Mouse (Mus musculus) heart, embryonic 15.5 days (tissue): ENCODE data around the gene Usp2. TPM values are rescaled to one million over a fixed set of nuclear protein-coding genes. Genes with fewer than 3 reads are reported as not detected.

ENCODE experiments used
- ATAC-seq: fragments of 200-750 bp; cut with Nextera tagmentation; replicated peaks from 2 replicates; pipeline ENCODE4 v1.8.0; 2017; ENCODE audit warnings: low read depth, moderate TSS enrichment; ENCODE audit not compliant: insufficient number of reproducible peaks, insufficient read depth, low FRiP score
- H3K27ac ChIP-seq: fragments of 300-500 bp; sonication (generic); 2 replicates; pipeline ENCODE4 v1.5.1; 2015; ENCODE audit warnings: mild to moderate bottlenecking, inconsistent platforms
- H3K27me3 ChIP-seq: fragments of 300-500 bp; sonication (generic); 2 replicates; pipeline ENCODE4 v1.6.1; 2015; ENCODE audit warnings: inconsistent platforms
- H3K36me3 ChIP-seq: fragments of 300-500 bp; sonication (generic); 2 replicates; pipeline ENCODE4 v1.6.1; 2015; ENCODE audit warnings: mild to moderate bottlenecking, inconsistent platforms
- H3K4me1 ChIP-seq: fragments of 300-500 bp; sonication (generic); replicated peaks from 2 replicates; pipeline ENCODE4 v1.6.1; 2015; ENCODE audit warnings: inconsistent platforms
- H3K4me2 ChIP-seq: fragments of 300-500 bp; sonication (generic); 2 replicates; pipeline ENCODE4 v1.6.1; 2015; ENCODE audit warnings: inconsistent platforms, mild to moderate bottlenecking, moderate library complexity
- H3K4me3 ChIP-seq: fragments of 300-500 bp; sonication (generic); 2 replicates; pipeline ENCODE4 v1.5.1; 2015; ENCODE audit warnings: mild to moderate bottlenecking, inconsistent platforms
- H3K9ac ChIP-seq: fragments of 300-500 bp; sonication (generic); 2 replicates; pipeline ENCODE4 v1.6.1; 2015; ENCODE audit warnings: mild to moderate bottlenecking, inconsistent platforms
- H3K9me3 ChIP-seq: fragments of 300-500 bp; sonication (generic); replicated peaks from 2 replicates; pipeline ENCODE4 v1.6.1; 2016; ENCODE audit warnings: inconsistent platforms
- WGBS: fragments of 180-500 bp; shearing (Covaris S2); methylation state at CpG from one replicate; pipeline ENCODE4 v1.1.7; 2015; ENCODE audit warnings: mixed read lengths; 5-methylcytosine and 5-hydroxymethylcytosine counted together
- polyA plus RNA-seq: library from polyadenylated mRNA; unstranded; fragments of >200 nt; fragmentation: Nextera tagmentation; extraction: Ambion mirVana; gene quantifications from 2 replicates; pipeline ENCODE4 v1.2.1, GENCODE M21; 2015

Gene Usp2
- polyA plus RNA-seq, 1 experiment from 2014 or later: 74.9 TPM

DNA sequence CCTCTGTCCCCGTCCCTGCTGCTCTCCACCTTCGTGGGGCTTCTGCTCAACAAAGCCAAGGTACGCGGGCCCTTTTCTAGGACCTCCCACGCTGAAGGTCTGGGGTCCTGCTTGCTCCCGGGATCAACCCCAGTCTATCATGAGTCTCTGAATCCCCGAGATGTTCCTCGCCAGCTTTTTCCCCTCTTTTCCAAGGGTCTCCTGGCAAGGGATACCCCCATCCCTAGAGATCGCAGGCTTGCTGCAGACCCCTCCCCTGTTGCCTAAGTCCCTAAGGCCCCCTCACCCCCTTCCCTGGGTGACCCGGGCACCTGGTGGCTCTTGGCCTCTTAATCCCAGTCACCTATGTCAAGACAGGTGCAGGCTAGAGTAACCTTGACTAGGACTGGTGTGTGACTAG, 18.5 kb downstream of the Usp2 start:
- Histone ChIP-seq H3K27me3 (0 out of 2 replicates have a peak, but pooled peaks cover 3% of the 10 kb centered on the region), H3K9me3 (no peaks in the 10 kb centered on the region), H3K4me2 (peak overlapping the region; percentile 92), H3K27ac (peak overlapping the region; percentile 94), H3K9ac (peak overlapping the region; percentile 93), H3K4me1 (peaks cover 83% of the 10 kb centered on the region), H3K4me3 (peak overlapping the region; percentile 78), H3K36me3 (peaks cover 3% of the 10 kb centered on the region; the same call in 1 of the 2 replicates)
- 4% methylated on average over 10 of the region's 10 CpGs for WGBS
- ATAC-seq: no peak

- Histone ChIP-seq H3K9ac (peak overlapping the region; percentile 93), H3K4me2 (peak overlapping the region; percentile 92), H3K27ac (peak overlapping the region; percentile 94), H3K4me1 (peaks cover 76% of the 10 kb centered on the region), H3K27me3 (0 out of 2 replicates have a peak, but pooled peaks cover 3% of the 10 kb centered on the region), H3K36me3 (peaks cover 7% of the 10 kb centered on the region), H3K9me3 (no peaks in the 10 kb centered on the region), H3K4me3 (peak overlapping the region; percentile 78)
- ATAC-seq: no peak
- 40% methylated on average over 15 of the region's 15 CpGs for WGBS
These were observed 19.2 kb downstream of the Usp2 start for GRCm38 (mm10) chr9:44085741-44086665.

GRCm38 (mm10) chr9:44086960-44087359, 20.1 kb downstream of the Usp2 start:
- no peak for ATAC-seq
- H3K4me2 ChIP-seq: peak overlapping the region; percentile 92
- peak overlapping the region; percentile 94 for H3K27ac ChIP-seq
- WGBS: 34% methylated on average over 10 of the region's 10 CpGs
- peaks cover 69% of the 10 kb centered on the region for H3K4me1 ChIP-seq
- 0 out of 2 replicates have a peak, but pooled peaks cover 3% of the 10 kb centered on the region for H3K27me3 ChIP-seq
- peak overlapping the region; percentile 78 for H3K4me3 ChIP-seq
- H3K36me3 ChIP-seq: peaks cover 17% of the 10 kb centered on the region
- peak overlapping the region; percentile 93 for H3K9ac ChIP-seq
- H3K9me3 ChIP-seq: no peaks in the 10 kb centered on the region

DNA sequence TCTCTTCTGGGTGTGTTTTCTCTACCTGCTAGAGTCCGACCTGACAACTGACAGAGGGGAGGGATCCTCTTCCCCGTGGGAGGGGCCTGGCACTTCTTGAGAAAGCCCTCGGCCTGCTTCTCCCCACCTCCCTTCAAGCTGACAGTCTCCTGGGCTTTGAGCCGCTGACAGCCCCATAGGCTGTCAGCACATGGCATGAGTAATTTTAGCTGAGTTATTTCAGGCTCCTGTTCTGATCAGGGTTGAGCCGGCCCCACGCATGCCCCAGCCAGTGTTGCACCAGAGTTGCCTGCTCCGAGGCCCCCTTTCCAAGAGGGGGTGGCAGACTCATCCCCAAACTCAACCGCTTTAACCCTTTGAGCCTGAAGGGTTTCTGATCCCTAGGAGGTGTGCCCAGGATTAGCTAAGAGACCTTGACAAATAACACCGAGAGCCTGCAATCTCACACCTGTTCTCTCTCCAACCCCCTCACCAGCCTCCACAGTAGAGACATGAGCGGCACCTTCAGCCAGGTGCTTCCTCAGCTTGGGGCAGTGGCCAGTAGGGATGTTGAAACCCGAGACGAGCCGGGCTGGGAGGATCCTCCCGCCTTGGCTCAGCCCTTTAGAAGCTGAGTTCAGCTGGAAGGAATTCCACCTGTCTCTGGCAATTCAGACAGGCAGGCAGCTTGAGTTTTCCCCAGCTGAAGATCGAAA, 21.1 kb downstream of the Usp2 start:
- H3K4me3 ChIP-seq: peak overlapping the region; percentile 78
- peaks cover 60% of the 10 kb centered on the region for H3K4me1 ChIP-seq

DNA sequence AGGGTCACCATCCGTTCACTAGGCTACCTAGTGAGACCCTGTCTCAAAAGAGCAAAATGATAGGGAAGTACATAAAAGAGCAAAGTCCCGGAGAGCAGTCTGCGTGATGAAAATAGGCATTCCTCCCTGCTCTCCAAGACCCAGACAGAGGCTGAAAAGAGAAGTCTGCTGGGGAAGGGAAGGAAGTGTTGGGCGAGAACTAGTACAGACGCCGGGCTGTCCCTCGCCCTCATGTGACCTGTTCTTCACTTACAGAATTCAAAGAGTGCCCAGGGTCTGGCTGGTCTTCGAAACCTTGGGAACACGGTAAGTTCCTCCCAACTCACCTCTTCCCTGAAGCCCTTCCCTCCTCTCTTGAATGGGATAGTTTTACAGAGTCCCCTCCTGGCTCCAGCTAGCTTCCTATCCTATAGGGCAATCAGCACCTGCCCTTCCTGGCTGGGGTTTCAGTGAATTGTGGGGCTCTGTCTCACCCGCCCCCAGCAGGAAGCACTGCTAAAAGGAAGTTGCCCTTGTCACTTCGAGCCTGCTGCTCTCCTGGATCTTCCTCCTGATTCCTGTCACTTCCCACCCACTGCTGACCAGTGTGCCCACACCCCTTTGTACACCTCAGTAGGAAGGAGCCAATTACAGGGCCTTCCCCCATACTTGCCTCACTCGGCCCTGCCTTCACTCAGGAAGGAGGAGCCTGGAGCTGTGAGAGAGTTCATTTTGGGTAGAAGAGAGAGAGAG, 22.2 kb downstream of the Usp2 start:
- peak overlapping the region; percentile 11; the same call in 1 of the 2 replicates for H3K9ac ChIP-seq
- H3K36me3 ChIP-seq: peaks cover 33% of the 10 kb centered on the region
- H3K27me3 ChIP-seq: 0 out of 2 replicates have a peak, but pooled peaks cover 3% of the 10 kb centered on the region
- WGBS: 31% methylated on average over 12 of the region's 12 CpGs
- H3K27ac ChIP-seq: peak overlapping the region; percentile 94
- ATAC-seq: no peak
- peak overlapping the region; percentile 92 for H3K4me2 ChIP-seq
- H3K4me1 ChIP-seq: peaks cover 54% of the 10 kb centered on the region
- no peak overlapping the region for H3K4me3 ChIP-seq
- H3K9me3 ChIP-seq: no peaks in the 10 kb centered on the region

More for the DNA sequence above, 21.1 kb downstream of the Usp2 start:
- H3K9ac ChIP-seq: peak overlapping the region; percentile 93
- H3K27ac ChIP-seq: peak overlapping the region; percentile 94
- ATAC-seq: peak; percentile 78
- WGBS: 7% methylated on average over 15 of the region's 15 CpGs
- H3K36me3 ChIP-seq: peaks cover 25% of the 10 kb centered on the region
- H3K9me3 ChIP-seq: no peaks in the 10 kb centered on the region
- H3K27me3 ChIP-seq: 0 out of 2 replicates have a peak, but pooled peaks cover 3% of the 10 kb centered on the region
- peak overlapping the region; percentile 92 for H3K4me2 ChIP-seq

DNA sequence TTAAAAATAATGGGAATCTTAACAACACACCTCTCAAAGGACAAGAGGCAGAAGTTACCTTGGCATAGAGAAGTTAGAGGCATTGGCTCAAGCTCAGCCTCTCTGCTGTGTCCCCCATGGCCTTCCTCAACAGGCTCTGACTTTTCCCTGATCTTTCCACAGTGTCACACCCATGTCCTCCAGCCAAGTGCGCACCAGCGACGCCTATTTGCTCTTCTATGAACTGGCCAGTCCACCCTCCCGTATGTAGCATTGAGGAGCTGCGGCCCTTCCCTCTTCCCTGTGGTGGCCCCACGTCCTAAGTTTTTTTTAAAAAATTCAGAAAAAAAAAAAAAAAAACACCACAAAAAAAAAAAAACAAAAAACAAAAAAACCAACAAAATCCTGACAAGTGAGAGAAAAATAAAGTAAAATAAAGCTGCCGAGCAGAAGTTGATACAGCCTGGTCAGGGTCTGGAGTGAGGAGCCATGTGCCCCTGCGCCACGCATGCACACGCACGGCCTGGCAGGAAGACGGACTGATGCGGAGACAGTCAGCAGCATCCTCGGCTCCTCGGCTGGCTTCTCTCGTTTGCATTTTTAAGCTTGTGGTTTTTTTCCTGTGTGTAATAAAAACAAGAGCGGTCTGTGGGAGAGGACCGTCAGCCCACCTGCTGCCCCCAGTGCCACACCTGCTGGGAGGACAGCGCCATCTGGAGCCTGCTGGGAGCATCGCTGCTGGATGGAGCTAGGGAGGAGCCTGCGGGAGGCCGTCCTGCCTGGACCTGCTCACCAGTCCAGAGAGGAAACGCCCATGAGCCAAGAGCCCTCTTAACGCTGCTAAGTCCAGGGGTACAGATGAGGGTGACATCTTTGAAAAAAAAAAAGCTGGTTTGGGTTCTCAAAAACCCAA, 27.0 kb downstream of the Usp2 start:
- H3K27ac ChIP-seq: peak overlapping the region; percentile 13; the same call in 1 of the 2 replicates
- ATAC-seq: peak; percentile 59; the same call in 1 of the 2 replicates

GRCm38 (mm10) chr9:44094737-44095136, 27.9 kb downstream of the Usp2 start:
- Histone ChIP-seq H3K9me3 (no peaks in the 10 kb centered on the region), H3K4me1 (peaks cover 39% of the 10 kb centered on the region), H3K4me2 (no peak overlapping the region), H3K27ac (peak overlapping the region; percentile 90; the same call in 1 of the 2 replicates), H3K27me3 (no peaks in the 10 kb centered on the region), H3K4me3 (no peak overlapping the region), H3K9ac (no peak overlapping the region), H3K36me3 (peaks cover 33% of the 10 kb centered on the region)
- WGBS: 79% methylated on average over 3 of the region's 3 CpGs
- no peak for ATAC-seq

More for the DNA sequence above, 27.0 kb downstream of the Usp2 start:
- Histone ChIP-seq H3K4me1 (peaks cover 48% of the 10 kb centered on the region), H3K4me3 (no peak overlapping the region), H3K9me3 (no peaks in the 10 kb centered on the region), H3K36me3 (peaks cover 33% of the 10 kb centered on the region), H3K9ac (no peak overlapping the region), H3K27me3 (no peaks in the 10 kb centered on the region), H3K4me2 (no peak overlapping the region)
- 42% methylated on average over 24 of the region's 24 CpGs for WGBS

GRCm38 (mm10) chr9:44095781-44096180, 29.0 kb downstream of the Usp2 start:
- Histone ChIP-seq H3K27me3 (no peaks in the 10 kb centered on the region), H3K27ac (peak overlapping the region; percentile 90), H3K36me3 (peaks cover 28% of the 10 kb centered on the region), H3K4me2 (no peak overlapping the region), H3K9ac (no peak overlapping the region), H3K4me1 (peaks cover 34% of the 10 kb centered on the region), H3K9me3 (no peaks in the 10 kb centered on the region), H3K4me3 (no peak overlapping the region)
- 87% methylated on average over 9 of the region's 9 CpGs for WGBS
- no peak for ATAC-seq

DNA sequence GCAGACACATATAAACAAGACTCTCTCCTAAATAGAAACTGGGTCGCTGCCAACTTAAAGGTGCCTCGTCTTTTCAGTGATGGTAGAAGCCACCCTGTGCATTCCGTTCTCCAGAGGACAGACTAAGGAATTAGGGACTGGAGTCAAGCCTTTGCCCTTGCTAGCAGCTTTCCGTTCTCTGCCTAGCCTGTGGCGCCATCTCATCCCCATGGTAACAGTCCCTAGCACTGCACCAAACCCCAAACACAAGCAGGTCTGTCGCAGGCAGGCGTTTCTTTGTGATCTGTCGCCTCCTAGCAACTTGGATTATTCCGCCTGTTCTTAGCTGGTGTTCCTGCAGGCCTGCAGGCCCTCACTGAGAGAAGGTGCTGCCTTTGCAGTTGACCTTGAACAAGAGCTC, 29.7 kb downstream of the Usp2 start:
- no peak overlapping the region for H3K4me3 ChIP-seq
- WGBS: 27% methylated on average over 9 of the region's 9 CpGs
- peaks cover 20% of the 10 kb centered on the region for H3K36me3 ChIP-seq
- H3K4me1 ChIP-seq: peaks cover 34% of the 10 kb centered on the region
- no peaks in the 10 kb centered on the region for H3K9me3 ChIP-seq
- peak; percentile 62 for ATAC-seq
- no peaks in the 10 kb centered on the region for H3K27me3 ChIP-seq
- peak overlapping the region; percentile 90 for H3K27ac ChIP-seq
- H3K4me2 ChIP-seq: no peak overlapping the region
- peak overlapping the region; percentile 11; the same call in 1 of the 2 replicates for H3K9ac ChIP-seq

- no peak within 1 kb of the TSS for H3K4me2 ChIP-seq
- 73% methylated on average over 9 of the region's 9 CpGs for WGBS
- H3K36me3 ChIP-seq: no peaks in the 10 kb centered on the region
- no peaks in the 10 kb centered on the region for H3K9me3 ChIP-seq
- ATAC-seq: no peak
- no peaks in the 10 kb centered on the region for H3K27me3 ChIP-seq
- H3K9ac ChIP-seq: no peak within 1 kb of the TSS
- peaks cover 14% of the 10 kb centered on the region for H3K4me1 ChIP-seq
- no peak within 1 kb of the TSS for H3K27ac ChIP-seq
- H3K4me3 ChIP-seq: no peak within 1 kb of the TSS
These were observed 34.7 kb downstream of the Usp2 start, which contains the start of gene Mfrp for GRCm38 (mm10) chr9:44101490-44101889. Gene Mfrp (plus strand): TSS chr9:44101729.
